Mouse (Mus musculus): ENCODE data around the gene Ranbp17. TPM values are rescaled to one million over a fixed set of nuclear protein-coding genes. Genes with fewer than 3 reads are reported as not detected.
"Not testable (repeated sequence)": the region's sequence is repeated elsewhere in the genome, so short reads cannot be mapped to it uniquely, and the experiment has no call there.

The Ranbp17 gene
- polyA plus RNA-seq, 1 experiment from 2014 or later, result 10.6 TPM

- no peaks in the 10 kb centered on the region for H3K9me3 ChIP-seq (ENCODE audit: control insufficient read depth, low read length)
- no peaks in the 10 kb centered on the region for H3K36me3 ChIP-seq (replicated peaks; ENCODE audit: control insufficient read depth, insufficient read depth)
- H3K9ac ChIP-seq, result no peak overlapping the region
- no peak overlapping the region for H3K4me3 ChIP-seq (replicated peaks; ENCODE audit: low read length)
- H3K4me2 ChIP-seq (replicated peaks), result no peak overlapping the region
- no peaks in the 10 kb centered on the region for H3K4me1 ChIP-seq (replicated peaks; ENCODE audit: control insufficient read depth, insufficient read depth, low read length)
- no peaks in the 10 kb centered on the region for H3K27me3 ChIP-seq (ENCODE audit: control insufficient read depth, insufficient read depth, low read length)
- 27% methylated on average over 5 of the region's 5 CpGs for WGBS
- no peak overlapping the region for H3K27ac ChIP-seq
- ATAC-seq (ENCODE audit: low FRiP score), result no peak
- DNase-seq (ENCODE audit: low spot score), result no peak
These were observed 79.7 kb downstream of the Ranbp17 start for GRCm38 (mm10) chr11:33433813-33434212.

GRCm38 (mm10) chr11:33428238-33428637, 85.3 kb downstream of the Ranbp17 start:
- not testable (repeated sequence) for H3K4me1 ChIP-seq (replicated peaks; ENCODE audit: control insufficient read depth, insufficient read depth, low read length); H3K9me3 ChIP-seq (ENCODE audit: control insufficient read depth, low read length); ATAC-seq (ENCODE audit: low FRiP score); H3K9ac ChIP-seq; DNase-seq (ENCODE audit: low spot score); H3K27me3 ChIP-seq (ENCODE audit: control insufficient read depth, insufficient read depth, low read length); H3K4me2 ChIP-seq (replicated peaks); H3K36me3 ChIP-seq (replicated peaks; ENCODE audit: control insufficient read depth, insufficient read depth); H3K4me3 ChIP-seq (replicated peaks; ENCODE audit: low read length); H3K27ac ChIP-seq
- WGBS, result 93% methylated on average over 17 of the region's 17 CpGs

GRCm38 (mm10) chr11:33427789-33428188, 85.8 kb downstream of the Ranbp17 start:
- ATAC-seq (ENCODE audit: low FRiP score); H3K4me3 ChIP-seq (replicated peaks; ENCODE audit: low read length); H3K36me3 ChIP-seq (replicated peaks; ENCODE audit: control insufficient read depth, insufficient read depth); H3K27me3 ChIP-seq (ENCODE audit: control insufficient read depth, insufficient read depth, low read length); H3K4me2 ChIP-seq (replicated peaks); H3K27ac ChIP-seq; H3K4me1 ChIP-seq (replicated peaks; ENCODE audit: control insufficient read depth, insufficient read depth, low read length); DNase-seq (ENCODE audit: low spot score); H3K9ac ChIP-seq; H3K9me3 ChIP-seq (ENCODE audit: control insufficient read depth, low read length): not testable (repeated sequence)
- 94% methylated on average over 5 of the region's 5 CpGs for WGBS

- WGBS, result 82% methylated on average over 3 of the region's 3 CpGs
- no peaks in the 10 kb centered on the region for H3K9me3 ChIP-seq (ENCODE audit: control insufficient read depth, low read length)
- ATAC-seq (ENCODE audit: low FRiP score), result no peak
- no peak overlapping the region for H3K27ac ChIP-seq
- no peak overlapping the region for H3K4me3 ChIP-seq (replicated peaks; ENCODE audit: low read length)
- no peak overlapping the region for H3K4me2 ChIP-seq (replicated peaks)
- H3K27me3 ChIP-seq (ENCODE audit: control insufficient read depth, insufficient read depth, low read length), result no peaks in the 10 kb centered on the region
- H3K4me1 ChIP-seq (replicated peaks; ENCODE audit: control insufficient read depth, insufficient read depth, low read length), result no peaks in the 10 kb centered on the region
- H3K9ac ChIP-seq, result no peak overlapping the region
- DNase-seq (ENCODE audit: low spot score), result no peak
- no peaks in the 10 kb centered on the region for H3K36me3 ChIP-seq (replicated peaks; ENCODE audit: control insufficient read depth, insufficient read depth)
These were observed 91.3 kb downstream of the Ranbp17 start for GRCm38 (mm10) chr11:33422226-33422625.

- WGBS, result 87% methylated on average over 4 of the region's 4 CpGs
- no peaks in the 10 kb centered on the region for H3K27me3 ChIP-seq (ENCODE audit: control insufficient read depth, insufficient read depth, low read length)
- peaks cover 3% of the 10 kb centered on the region; the same call in 1 of the 2 replicates for H3K4me1 ChIP-seq (replicated peaks; ENCODE audit: control insufficient read depth, insufficient read depth, low read length)
These were observed 108.9 kb downstream of the Ranbp17 start for GRCm38 (mm10) chr11:33404651-33405050.

GRCm38 (mm10) chr11:33399346-33399745, 114.2 kb downstream of the Ranbp17 start:
- no peak overlapping the region for H3K9ac ChIP-seq
- H3K27me3 ChIP-seq (ENCODE audit: control insufficient read depth, insufficient read depth, low read length), result no peaks in the 10 kb centered on the region
- H3K4me3 ChIP-seq (replicated peaks; ENCODE audit: low read length), result no peak overlapping the region
- no peaks in the 10 kb centered on the region for H3K9me3 ChIP-seq (ENCODE audit: control insufficient read depth, low read length)
- DNase-seq (ENCODE audit: low spot score) (no peak), ATAC-seq (ENCODE audit: low FRiP score) (no peak)
- H3K4me1 ChIP-seq (replicated peaks; ENCODE audit: control insufficient read depth, insufficient read depth, low read length), result peaks cover 7% of the 10 kb centered on the region; the same call in 1 of the 2 replicates
- H3K4me2 ChIP-seq (replicated peaks), result no peak overlapping the region
- no peak overlapping the region for H3K27ac ChIP-seq
- no peaks in the 10 kb centered on the region for H3K36me3 ChIP-seq (replicated peaks; ENCODE audit: control insufficient read depth, insufficient read depth)
- WGBS, result 69% methylated on average over 1 of the region's 1 CpGs

More at GRCm38 (mm10) chr11:33404651-33405050, 108.9 kb downstream of the Ranbp17 start:
- H3K9ac ChIP-seq, result no peak overlapping the region
- H3K9me3 ChIP-seq (ENCODE audit: control insufficient read depth, low read length), result no peaks in the 10 kb centered on the region
- ATAC-seq (ENCODE audit: low FRiP score) (no peak), DNase-seq (ENCODE audit: low spot score) (no peak)
- H3K36me3 ChIP-seq (replicated peaks; ENCODE audit: control insufficient read depth, insufficient read depth), result no peaks in the 10 kb centered on the region
- no peak overlapping the region for H3K27ac ChIP-seq
- no peak overlapping the region for H3K4me2 ChIP-seq (replicated peaks)
- H3K4me3 ChIP-seq (replicated peaks; ENCODE audit: low read length), result no peak overlapping the region

GRCm38 (mm10) chr11:33398701-33399100, 114.8 kb downstream of the Ranbp17 start:
- 72% methylated on average over 3 of the region's 3 CpGs for WGBS
- Histone ChIP-seq H3K36me3 (replicated peaks; ENCODE audit: control insufficient read depth, insufficient read depth) (no peaks in the 10 kb centered on the region), H3K4me1 (replicated peaks; ENCODE audit: control insufficient read depth, insufficient read depth, low read length) (peaks cover 7% of the 10 kb centered on the region; the same call in 1 of the 2 replicates), H3K9me3 (ENCODE audit: control insufficient read depth, low read length) (no peaks in the 10 kb centered on the region), H3K9ac (no peak overlapping the region), H3K27me3 (ENCODE audit: control insufficient read depth, insufficient read depth, low read length) (no peaks in the 10 kb centered on the region), H3K27ac (no peak overlapping the region), H3K4me2 (replicated peaks) (no peak overlapping the region), H3K4me3 (replicated peaks; ENCODE audit: low read length) (no peak overlapping the region)
- DNase-seq (ENCODE audit: low spot score) (no peak), ATAC-seq (ENCODE audit: low FRiP score) (no peak)

- Histone ChIP-seq H3K4me1 (replicated peaks; ENCODE audit: control insufficient read depth, insufficient read depth, low read length) (peaks cover 7% of the 10 kb centered on the region; the same call in 1 of the 2 replicates), H3K4me3 (replicated peaks; ENCODE audit: low read length) (no peak overlapping the region), H3K27ac (no peak overlapping the region), H3K27me3 (ENCODE audit: control insufficient read depth, insufficient read depth, low read length) (no peaks in the 10 kb centered on the region), H3K36me3 (replicated peaks; ENCODE audit: control insufficient read depth, insufficient read depth) (no peaks in the 10 kb centered on the region), H3K4me2 (replicated peaks) (no peak overlapping the region), H3K9me3 (ENCODE audit: control insufficient read depth, low read length) (no peaks in the 10 kb centered on the region), H3K9ac (no peak overlapping the region)
- DNase-seq (ENCODE audit: low spot score), result no peak
- 95% methylated on average over 6 of the region's 6 CpGs for WGBS
- ATAC-seq (ENCODE audit: low FRiP score), result no peak
These were observed 117.3 kb downstream of the Ranbp17 start for GRCm38 (mm10) chr11:33396275-33396674.

GRCm38 (mm10) chr11:33394093-33394492, 119.5 kb downstream of the Ranbp17 start:
- H3K27me3 ChIP-seq (ENCODE audit: control insufficient read depth, insufficient read depth, low read length), result no peaks in the 10 kb centered on the region
- DNase-seq (ENCODE audit: low spot score), result no peak
- no peak overlapping the region for H3K27ac ChIP-seq
- WGBS, result 59% methylated on average over 3 of the region's 3 CpGs
- no peak overlapping the region for H3K4me2 ChIP-seq (replicated peaks)
- no peaks in the 10 kb centered on the region for H3K4me1 ChIP-seq (replicated peaks; ENCODE audit: control insufficient read depth, insufficient read depth, low read length)
- no peaks in the 10 kb centered on the region for H3K9me3 ChIP-seq (ENCODE audit: control insufficient read depth, low read length)
- no peak overlapping the region for H3K9ac ChIP-seq
- no peaks in the 10 kb centered on the region for H3K36me3 ChIP-seq (replicated peaks; ENCODE audit: control insufficient read depth, insufficient read depth)
- no peak for ATAC-seq (ENCODE audit: low FRiP score)
- no peak overlapping the region for H3K4me3 ChIP-seq (replicated peaks; ENCODE audit: low read length)

GRCm38 (mm10) chr11:33388685-33389084, 124.9 kb downstream of the Ranbp17 start:
- Histone ChIP-seq H3K27me3 (ENCODE audit: control insufficient read depth, insufficient read depth, low read length) (no peaks in the 10 kb centered on the region), H3K4me1 (replicated peaks; ENCODE audit: control insufficient read depth, insufficient read depth, low read length) (no peaks in the 10 kb centered on the region), H3K36me3 (replicated peaks; ENCODE audit: control insufficient read depth, insufficient read depth) (no peaks in the 10 kb centered on the region), H3K4me2 (replicated peaks) (no peak overlapping the region), H3K27ac (no peak overlapping the region), H3K9me3 (ENCODE audit: control insufficient read depth, low read length) (no peaks in the 10 kb centered on the region), H3K4me3 (replicated peaks; ENCODE audit: low read length) (no peak overlapping the region), H3K9ac (no peak overlapping the region)
- ATAC-seq (ENCODE audit: low FRiP score), result no peak
- WGBS, result 93% methylated on average over 2 of the region's 2 CpGs
- no peak for DNase-seq (ENCODE audit: low spot score)
